Mouse (Mus musculus) T-helper 1 cell (primary cell): Measurements from ENCODE around the gene Ncapd2.

ENCODE experiments used
- in situ Hi-C: fragments of 300-600 bp; cut with MboI, MseI; formaldehyde crosslinking; loops from one replicate; pipeline ENCODE4 v1.15.1; 2025; ENCODE audit warnings: high pct_unique_total_duplicates

Gene Ncapd2

GRCm38 (mm10) chr6:125191332-125192015 lies at the start of gene Ncapd2, which contains the start of gene Mrpl51:
Ncapd2 (minus strand) TSS chr6:125191701.
Mrpl51 (plus strand) TSS chr6:125191801.
- in situ Hi-C loops: loop anchor here (5.0 kb wide), 1 partner anchor 81 kb away; no protein-coding TSS in a partner anchor

GRCm38 (mm10) chr6:125240617-125241016 lies 49.1 kb upstream of the Ncapd2 start:
- in situ Hi-C loops: no loop called here

GRCm38 (mm10) chr6:125239547-125239946 lies 48.0 kb upstream of the Ncapd2 start:
- in situ Hi-C loops: no loop called here

GRCm38 (mm10) chr6:125238396-125238795 lies 46.9 kb upstream of the Ncapd2 start:
- in situ Hi-C loops: no loop called here

- in situ Hi-C loops: no loop called here
These were observed 45.9 kb upstream of the Ncapd2 start for GRCm38 (mm10) chr6:125237421-125237820.

- in situ Hi-C loops: no loop called here
These were observed 45.3 kb upstream of the Ncapd2 start, which contains the start of gene Cd27 for GRCm38 (mm10) chr6:125236782-125237181. Cd27 (minus strand) TSS chr6:125237010.

- in situ Hi-C loops: no loop called here
These were observed 44.8 kb upstream of the Ncapd2 start for GRCm38 (mm10) chr6:125236341-125236740.

- in situ Hi-C loops: no loop called here
These were observed 43.0 kb upstream of the Ncapd2 start for GRCm38 (mm10) chr6:125234520-125234828.

- in situ Hi-C loops: no loop called here
These were observed 42.5 kb upstream of the Ncapd2 start for GRCm38 (mm10) chr6:125233816-125234519.

- in situ Hi-C loops: no loop called here
These were observed 41.0 kb upstream of the Ncapd2 start for GRCm38 (mm10) chr6:125232516-125232915.

GRCm38 (mm10) chr6:125232045-125232437 lies 40.5 kb upstream of the Ncapd2 start:
- in situ Hi-C loops: no loop called here

GRCm38 (mm10) chr6:125231117-125232044 lies 39.9 kb upstream of the Ncapd2 start, which contains the start of gene Tapbpl:
Tapbpl (minus strand) TSS chr6:125231860.
- in situ Hi-C loops: no loop called here

GRCm38 (mm10) chr6:125230571-125230970 lies 39.1 kb upstream of the Ncapd2 start:
- in situ Hi-C loops: no loop called here

GRCm38 (mm10) chr6:125225518-125226115 lies 34.1 kb upstream of the Ncapd2 start:
- in situ Hi-C loops: loop anchor here (5.0 to 10.0 kb wide), 3 partner anchors 38 to 78 kb away; partner anchors contain the start of gene Iffo1

GRCm38 (mm10) chr6:125222577-125222976 lies 31.1 kb upstream of the Ncapd2 start:
- in situ Hi-C loops: loop anchor here (10.0 kb wide), 1 partner anchor 52 kb away; no protein-coding TSS in a partner anchor

GRCm38 (mm10) chr6:125222146-125222545 lies 30.6 kb upstream of the Ncapd2 start:
- in situ Hi-C loops: loop anchor here (10.0 kb wide), 1 partner anchor 53 kb away; no protein-coding TSS in a partner anchor

- in situ Hi-C loops: loop anchor here (10.0 kb wide), 1 partner anchor 54 kb away; no protein-coding TSS in a partner anchor
These were observed 29.7 kb upstream of the Ncapd2 start for GRCm38 (mm10) chr6:125221115-125221745.

GRCm38 (mm10) chr6:125218963-125219362 lies 27.5 kb upstream of the Ncapd2 start:
- in situ Hi-C loops: no loop called here

- in situ Hi-C loops: no loop called here
These were observed 26.4 kb upstream of the Ncapd2 start for GRCm38 (mm10) chr6:125217899-125218298.

- in situ Hi-C loops: no loop called here
These were observed 25.4 kb upstream of the Ncapd2 start for GRCm38 (mm10) chr6:125216898-125217297.
